Mouse (Mus musculus) CH12.LX (cell line): ENCODE results near the gene Myo15b.

Experiments used
- KAT2A ChIP-seq: IDR thresholded peaks from 2 replicates; pipeline ENCODE4 v1.6.1; 2012; ENCODE audit warnings: low read length, improper control_type of control experiment, inconsistent platforms; ENCODE audit not compliant: insufficient replicate concordance
- USF1 ChIP-seq: IDR thresholded peaks from 2 replicates; pipeline ENCODE4 v1.6.1; 2014; ENCODE audit warnings: low read depth, mild to moderate bottlenecking, inconsistent platforms, low read length, improper control_type of control experiment

DNA sequence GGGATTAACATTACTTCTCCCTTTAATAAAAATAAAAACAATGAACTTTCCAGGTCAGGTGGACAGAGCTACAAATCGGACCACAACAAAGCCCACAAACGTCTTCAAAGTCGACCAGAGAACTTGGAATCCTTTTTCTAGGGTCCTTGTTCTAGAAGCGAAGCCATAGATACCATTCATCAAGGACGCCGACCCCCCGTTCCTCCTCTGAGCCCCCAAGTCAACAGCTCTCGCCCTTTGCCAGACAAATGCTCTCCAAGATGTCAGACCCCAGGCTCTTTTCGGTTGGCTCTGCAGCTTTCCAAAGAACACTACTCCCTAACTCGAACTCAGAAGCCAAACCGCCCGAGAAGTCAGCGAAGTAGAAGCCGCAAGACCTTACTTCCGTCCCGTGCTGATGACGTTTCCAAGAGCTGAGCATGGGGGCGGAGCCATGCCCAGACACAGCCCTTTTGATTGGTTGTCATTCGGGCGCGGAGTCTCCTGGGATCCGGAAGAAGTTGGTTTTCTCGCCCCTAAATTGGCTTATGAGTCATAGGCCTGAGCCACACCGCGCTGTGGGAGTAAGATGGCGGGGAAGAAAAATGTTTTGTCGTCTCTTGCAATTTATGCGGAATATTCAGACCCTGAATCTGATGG lies 75.0 kb downstream of the Myo15b start, which contains the start of the genes Sap30bp and Recql5:
- TF ChIP-seq KAT2A, result peak; percentile 91; the same call in 1 of the 2 replicates
- TF ChIP-seq USF1, result no peak
